Mouse (Mus musculus) MEL (cell line): ENCODE results near the gene Prkx.
A peak's percentile ranks its signal among the peaks of the same experiment; 100 is the strongest.

Experiments used
- CHD2 ChIP-seq: IDR thresholded peaks from 2 replicates; pipeline ENCODE4 v1.6.1; 2011; ENCODE audit warnings: low read length, improper control_type of control experiment
- CTCF ChIP-seq, 3 experiments: IDR thresholded peaks in 2 of 3; conservative IDR thresholded peaks in 1 of 3; 2 replicates each; pipeline ENCODE4 v1.5.1; 2011 to 2012; ENCODE audit warnings: low read length in 3 of 3, low read depth in 2 of 3, mild to moderate bottlenecking in 2 of 3, improper control_type of control experiment in 1 of 3, inconsistent platforms in 1 of 3, mixed read lengths in 1 of 3, moderate library complexity in 1 of 3; ENCODE audit not compliant: control insufficient read depth in 1 of 3, insufficient read depth in 1 of 3, poor library complexity in 1 of 3, severe bottlenecking in 1 of 3
- EP300 ChIP-seq, 2 experiments: IDR thresholded peaks; 2 replicates each; pipeline ENCODE4 v1.6.1; 2011; ENCODE audit warnings: improper control_type of control experiment in 2 of 2, low read length in 2 of 2, low read depth in 1 of 2, mild to moderate bottlenecking in 1 of 2
- MAX ChIP-seq: IDR thresholded peaks from 2 replicates; pipeline ENCODE4 v1.6.1; 2011; ENCODE audit warnings: low read length, improper control_type of control experiment
- MAZ ChIP-seq: IDR thresholded peaks from 2 replicates; pipeline ENCODE4 v1.6.1; 2012; ENCODE audit warnings: low read depth, mild to moderate bottlenecking, inconsistent platforms, low read length, improper control_type of control experiment
- NRF1 ChIP-seq: IDR thresholded peaks from 2 replicates; pipeline ENCODE4 v1.6.1; 2014; ENCODE audit warnings: low read depth, mild to moderate bottlenecking, inconsistent platforms, low read length, improper control_type of control experiment, moderate library complexity; ENCODE audit not compliant: poor library complexity, insufficient read depth, severe bottlenecking
- POLR2AphosphoS2 ChIP-seq: IDR thresholded peaks from 2 replicates; pipeline ENCODE4 v1.6.1; 2011; ENCODE audit warnings: low read length, improper control_type of control experiment
- RAD21 ChIP-seq: IDR thresholded peaks from 2 replicates; pipeline ENCODE4 v1.6.1; 2011; ENCODE audit warnings: mild to moderate bottlenecking, low read depth, low read length, improper control_type of control experiment
- TAL1 ChIP-seq: IDR thresholded peaks from 2 replicates; pipeline ENCODE4 v1.6.1; 2012; ENCODE audit warnings: mild to moderate bottlenecking, inconsistent platforms, low read length, moderate library complexity, mixed read lengths
- UBTF ChIP-seq: IDR thresholded peaks from 2 replicates; pipeline ENCODE4 v1.6.1; 2012; ENCODE audit warnings: low read depth, mild to moderate bottlenecking, inconsistent platforms, low read length, improper control_type of control experiment, moderate library complexity, borderline replicate concordance; ENCODE audit not compliant: insufficient read depth
- ZNF384 ChIP-seq: IDR thresholded peaks from 2 replicates; pipeline ENCODE4 v1.6.1; 2012; ENCODE audit warnings: low read depth, mild to moderate bottlenecking, inconsistent platforms, low read length, improper control_type of control experiment

DNA sequence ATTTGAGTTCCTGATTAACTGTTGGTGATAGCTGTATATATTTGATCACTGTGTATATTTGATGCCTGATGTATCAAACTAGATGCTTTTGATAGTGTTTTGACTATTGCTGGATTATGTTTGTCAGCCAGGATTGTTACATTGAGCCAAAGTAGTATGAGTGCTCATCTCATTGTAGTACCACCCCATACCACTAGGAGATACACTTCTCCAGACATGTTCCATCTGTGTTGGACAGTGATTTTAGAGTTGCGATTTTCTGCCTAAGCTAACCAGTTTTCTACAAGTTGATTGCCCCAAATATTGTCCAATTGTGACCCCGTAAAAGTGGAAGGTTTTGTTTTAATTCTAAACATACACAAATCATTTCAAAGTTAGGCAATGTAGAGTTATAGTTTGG lies 51.8 kb downstream of the Prkx start:
- TF ChIP-seq CTCF (IDR thresholded peaks at IDR 0.05 in 2 of 3, conservative IDR thresholded peaks at IDR 0.05 in 1 of 3; ENCODE audit: control insufficient read depth in 1 of 3, insufficient read depth in 1 of 3, low read depth in 2 of 3, low read length in 3 of 3, poor library complexity in 1 of 3, severe bottlenecking in 1 of 3) (peak in 2 of 3 experiments; percentile 50 to 55; a peak in 4 of 6 replicates), POLR2AphosphoS2 (no peak), MAX (no peak), RAD21 (peak; percentile 40), CHD2 (no peak), EP300 (IDR thresholded peaks at IDR 0.05; ENCODE audit: low read depth in 1 of 2, low read length in 2 of 2) (no peak), NRF1 (no peak), UBTF (no peak), ZNF384 (no peak), MAZ (no peak), TAL1 (no peak)
